Mouse (Mus musculus): ENCODE data around the gene Slc3a2. TPM values are rescaled to one million over a fixed set of nuclear protein-coding genes. Genes with fewer than 3 reads are reported as not detected.

Slc3a2 gene
- polyA plus RNA-seq, 1 experiment, result 214 TPM

DNA sequence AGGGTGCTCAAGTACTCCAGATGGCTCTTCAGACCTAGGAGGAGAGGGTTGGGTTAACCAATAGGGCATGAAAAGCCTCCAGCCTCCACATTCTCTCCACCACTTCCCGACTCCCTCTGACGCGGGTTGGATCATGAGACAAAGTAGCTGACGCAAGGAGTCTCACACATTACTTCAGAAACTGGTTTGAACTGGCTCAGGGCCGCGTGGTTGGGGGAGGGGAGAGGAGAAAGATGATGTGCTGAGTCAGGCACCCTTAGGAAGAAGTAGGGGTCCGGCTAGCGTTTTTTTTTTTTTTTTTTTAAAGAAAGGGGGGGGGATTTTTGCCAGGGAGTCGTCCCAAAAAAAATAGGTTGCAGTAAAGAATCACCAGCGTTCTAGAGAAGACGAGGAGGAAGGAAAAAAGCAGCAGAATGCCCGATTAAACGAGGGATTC is 10.3 kb downstream of the Slc3a2 start:
- 4% methylated on average over 13 of the region's 13 CpGs for WGBS
- H3K4me1 ChIP-seq (ENCODE audit: control insufficient read depth, insufficient read depth, low read length), result peaks cover 12% of the 10 kb centered on the region; the same call in 1 of the 2 replicates
- peak; percentile 40 to 46 for DNase-seq
- TF ChIP-seq POLR2A (IDR thresholded peaks at IDR 0.05; ENCODE audit: borderline replicate concordance, insufficient read depth, low read length) (no peak), CTCF (IDR thresholded peaks at IDR 0.05; ENCODE audit: borderline replicate concordance, insufficient read depth, low read depth, low read length) (no peak)
- H3K27ac ChIP-seq (ENCODE audit: insufficient read depth, low read length), result no peak overlapping the region
- no peaks in the 10 kb centered on the region for H3K27me3 ChIP-seq (ENCODE audit: control insufficient read depth, insufficient read depth, low read length)
- H3K4me3 ChIP-seq (replicated peaks; ENCODE audit: insufficient read depth, low read depth, low read length), result peak overlapping the region; percentile 74

- Histone ChIP-seq H3K27ac (ENCODE audit: insufficient read depth, low read length) (no peak overlapping the region), H3K4me3 (replicated peaks; ENCODE audit: insufficient read depth, low read depth, low read length) (peak overlapping the region; percentile 24), H3K4me1 (ENCODE audit: control insufficient read depth, insufficient read depth, low read length) (peaks cover 12% of the 10 kb centered on the region; the same call in 1 of the 2 replicates), H3K27me3 (ENCODE audit: control insufficient read depth, insufficient read depth, low read length) (no peaks in the 10 kb centered on the region)
- TF ChIP-seq POLR2A (IDR thresholded peaks at IDR 0.05; ENCODE audit: borderline replicate concordance, insufficient read depth, low read length) (no peak), CTCF (IDR thresholded peaks at IDR 0.05; ENCODE audit: borderline replicate concordance, insufficient read depth, low read depth, low read length) (no peak)
- no peak for DNase-seq
- 58% methylated on average over 10 of the region's 10 CpGs for WGBS
Measured at GRCm38 (mm10) chr19:8711949-8712869, 11.0 kb downstream of the Slc3a2 start.

DNA sequence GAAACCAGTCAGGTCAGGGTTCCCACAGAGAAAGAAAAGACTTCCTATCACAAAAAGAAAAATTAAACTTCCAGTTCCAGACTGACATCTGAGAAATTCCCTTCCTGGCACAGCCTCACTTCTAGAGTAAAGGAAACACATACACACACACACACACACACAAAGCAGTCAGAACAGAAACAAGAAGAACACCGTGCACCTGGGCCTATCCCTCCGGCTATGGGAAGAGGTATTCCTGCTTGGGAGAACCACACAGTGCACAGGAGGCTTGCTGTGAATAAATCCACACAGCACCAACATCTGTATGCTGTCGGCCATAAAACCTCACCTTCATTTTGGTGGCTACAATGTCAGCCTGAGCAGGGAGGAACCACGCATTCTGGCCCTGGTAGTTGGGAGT is 11.7 kb downstream of the Slc3a2 start:
- no peak for TF ChIP-seq POLR2A (IDR thresholded peaks at IDR 0.05; ENCODE audit: borderline replicate concordance, insufficient read depth, low read length)
- no peak for TF ChIP-seq CTCF (IDR thresholded peaks at IDR 0.05; ENCODE audit: borderline replicate concordance, insufficient read depth, low read depth, low read length)
- Histone ChIP-seq H3K4me3 (replicated peaks; ENCODE audit: insufficient read depth, low read depth, low read length) (no peak overlapping the region), H3K4me1 (ENCODE audit: control insufficient read depth, insufficient read depth, low read length) (peaks cover 9% of the 10 kb centered on the region; the same call in 1 of the 2 replicates), H3K27me3 (ENCODE audit: control insufficient read depth, insufficient read depth, low read length) (no peaks in the 10 kb centered on the region), H3K27ac (ENCODE audit: insufficient read depth, low read length) (no peak overlapping the region)
- WGBS, result 58% methylated on average over 4 of the region's 4 CpGs
- DNase-seq, result no peak

DNA sequence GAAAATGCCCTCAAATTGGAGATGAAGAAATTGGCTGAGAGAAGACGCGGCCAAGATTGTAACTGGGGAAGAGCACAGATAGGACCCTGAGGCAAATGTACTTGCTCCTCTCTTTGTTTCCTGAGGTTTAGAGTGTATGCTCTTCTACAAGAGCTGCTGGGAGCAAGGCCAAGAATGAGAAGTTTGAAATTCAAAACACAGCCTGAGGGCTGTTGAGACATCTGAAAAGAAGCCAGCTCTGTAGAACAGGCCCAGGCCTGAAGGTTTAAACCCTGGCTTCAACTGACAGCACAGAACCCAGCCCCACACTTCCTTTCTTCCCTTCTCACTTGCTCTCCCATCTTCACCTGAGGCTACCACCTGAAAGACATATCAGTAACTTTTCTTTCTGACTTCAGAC is 13.1 kb downstream of the Slc3a2 start:
- Histone ChIP-seq H3K27me3 (ENCODE audit: control insufficient read depth, insufficient read depth, low read length) (no peaks in the 10 kb centered on the region), H3K4me1 (ENCODE audit: control insufficient read depth, insufficient read depth, low read length) (peaks cover 3% of the 10 kb centered on the region; the same call in 1 of the 2 replicates), H3K27ac (ENCODE audit: insufficient read depth, low read length) (no peak overlapping the region), H3K4me3 (replicated peaks; ENCODE audit: insufficient read depth, low read depth, low read length) (no peak overlapping the region)
- TF ChIP-seq CTCF (IDR thresholded peaks at IDR 0.05; ENCODE audit: borderline replicate concordance, insufficient read depth, low read depth, low read length) (no peak), POLR2A (IDR thresholded peaks at IDR 0.05; ENCODE audit: borderline replicate concordance, insufficient read depth, low read length) (no peak)
- WGBS, result 89% methylated on average over 2 of the region's 2 CpGs
- no peak for DNase-seq

DNA sequence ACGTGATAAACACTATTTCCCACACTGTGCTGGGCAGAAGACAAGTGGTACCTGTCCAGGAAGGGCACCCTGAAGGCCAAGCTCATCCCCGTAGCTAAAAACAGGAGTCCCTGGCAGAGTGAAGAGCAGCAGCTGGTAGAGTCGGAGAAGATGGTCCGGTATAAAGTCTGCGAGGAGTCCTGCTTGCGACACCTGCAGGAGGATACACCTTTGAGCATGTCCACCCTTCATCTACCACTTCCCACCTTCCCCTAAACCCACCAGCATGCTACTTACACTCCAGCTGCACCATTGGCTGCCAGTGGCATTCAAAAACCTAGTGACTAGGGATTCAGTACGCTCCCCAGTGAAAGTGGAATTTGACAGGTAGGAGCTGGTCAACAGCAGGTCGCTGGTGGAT is 14.2 kb downstream of the Slc3a2 start:
- no peak overlapping the region for H3K4me3 ChIP-seq (replicated peaks; ENCODE audit: insufficient read depth, low read depth, low read length)
- TF ChIP-seq CTCF (IDR thresholded peaks at IDR 0.05; ENCODE audit: borderline replicate concordance, insufficient read depth, low read depth, low read length) (no peak), POLR2A (IDR thresholded peaks at IDR 0.05; ENCODE audit: borderline replicate concordance, insufficient read depth, low read length) (no peak)
- 90% methylated on average over 8 of the region's 8 CpGs for WGBS

GRCm38 (mm10) chr19:8706930-8707329 is 16.2 kb downstream of the Slc3a2 start:
- no peak for DNase-seq
- TF ChIP-seq POLR2A (IDR thresholded peaks at IDR 0.05; ENCODE audit: borderline replicate concordance, insufficient read depth, low read length) (no peak), CTCF (IDR thresholded peaks at IDR 0.05; ENCODE audit: borderline replicate concordance, insufficient read depth, low read depth, low read length) (no peak)
- H3K4me1 ChIP-seq (ENCODE audit: control insufficient read depth, insufficient read depth, low read length), result no peaks in the 10 kb centered on the region
- no peak overlapping the region for H3K27ac ChIP-seq (ENCODE audit: insufficient read depth, low read length)
- WGBS, result 97% methylated on average over 7 of the region's 7 CpGs
- H3K4me3 ChIP-seq (replicated peaks; ENCODE audit: insufficient read depth, low read depth, low read length), result no peak overlapping the region
- no peaks in the 10 kb centered on the region for H3K27me3 ChIP-seq (ENCODE audit: control insufficient read depth, insufficient read depth, low read length)

More for the DNA sequence above, 14.2 kb downstream of the Slc3a2 start:
- no peak for DNase-seq
- no peaks in the 10 kb centered on the region for H3K27me3 ChIP-seq (ENCODE audit: control insufficient read depth, insufficient read depth, low read length)
- no peak overlapping the region for H3K27ac ChIP-seq (ENCODE audit: insufficient read depth, low read length)
- peaks cover under 1% of the 10 kb centered on the region; the same call in 1 of the 2 replicates for H3K4me1 ChIP-seq (ENCODE audit: control insufficient read depth, insufficient read depth, low read length)

GRCm38 (mm10) chr19:8706132-8706667 is 17.0 kb downstream of the Slc3a2 start:
- WGBS, result 78% methylated on average over 7 of the region's 7 CpGs
- no peak for DNase-seq
- TF ChIP-seq CTCF (IDR thresholded peaks at IDR 0.05; ENCODE audit: borderline replicate concordance, insufficient read depth, low read depth, low read length) (no peak), POLR2A (IDR thresholded peaks at IDR 0.05; ENCODE audit: borderline replicate concordance, insufficient read depth, low read length) (no peak)

More at GRCm38 (mm10) chr19:8706132-8706667, 17.0 kb downstream of the Slc3a2 start:
- Histone ChIP-seq H3K4me3 (replicated peaks; ENCODE audit: insufficient read depth, low read depth, low read length) (no peak overlapping the region), H3K27me3 (ENCODE audit: control insufficient read depth, insufficient read depth, low read length) (no peaks in the 10 kb centered on the region), H3K4me1 (ENCODE audit: control insufficient read depth, insufficient read depth, low read length) (no peaks in the 10 kb centered on the region), H3K27ac (ENCODE audit: insufficient read depth, low read length) (no peak overlapping the region)
